Mouse (Mus musculus): ENCODE results near the gene Ntsr2.
"Not testable (repeated sequence)": the region's sequence is repeated elsewhere in the genome, so short reads cannot be mapped to it uniquely, and the experiment has no call there.

Ntsr2 gene

GRCm38 (mm10) chr12:16661459-16661858 lies 8.3 kb downstream of the Ntsr2 start:
- no peaks in the 10 kb centered on the region for H3K36me3 ChIP-seq (ENCODE audit: insufficient read depth, low read length)
- no peak for TF ChIP-seq NANOG (IDR thresholded peaks at IDR 0.05; ENCODE audit: borderline replicate concordance, low read length)
- TF ChIP-seq POU5F1 (IDR thresholded peaks at IDR 0.05; ENCODE audit: borderline replicate concordance, low read length) = no peak
- TF ChIP-seq CTCF (conservative IDR thresholded peaks at IDR 0.05; ENCODE audit: low read length) = no peak

GRCm38 (mm10) chr12:16661936-16662335 lies 8.8 kb downstream of the Ntsr2 start:
- Histone ChIP-seq H3K9me3 (ENCODE audit: low read length) (no peaks in the 10 kb centered on the region), H3K36me3 (ENCODE audit: insufficient read depth, low read length) (no peaks in the 10 kb centered on the region), H3K4me3 (replicated peaks; ENCODE audit: low read length) (no peak overlapping the region), H3K27me3 (ENCODE audit: insufficient read depth, low read length) (peaks cover 19% of the 10 kb centered on the region), H3K4me1 (replicated peaks; ENCODE audit: low read depth, low read length) (peaks cover 31% of the 10 kb centered on the region)
- TF ChIP-seq POU5F1 (IDR thresholded peaks at IDR 0.05; ENCODE audit: borderline replicate concordance, low read length) (no peak), CTCF (conservative IDR thresholded peaks at IDR 0.05; ENCODE audit: low read length) (no peak), NANOG (IDR thresholded peaks at IDR 0.05; ENCODE audit: borderline replicate concordance, low read length) (no peak)

More at GRCm38 (mm10) chr12:16661459-16661858, 8.3 kb downstream of the Ntsr2 start:
- H3K4me1 ChIP-seq (replicated peaks; ENCODE audit: low read depth, low read length) = peaks cover 31% of the 10 kb centered on the region
- H3K9me3 ChIP-seq (ENCODE audit: low read length) = no peaks in the 10 kb centered on the region
- H3K4me3 ChIP-seq (replicated peaks; ENCODE audit: low read length) = no peak overlapping the region
- peaks cover 20% of the 10 kb centered on the region for H3K27me3 ChIP-seq (ENCODE audit: insufficient read depth, low read length)

DNA sequence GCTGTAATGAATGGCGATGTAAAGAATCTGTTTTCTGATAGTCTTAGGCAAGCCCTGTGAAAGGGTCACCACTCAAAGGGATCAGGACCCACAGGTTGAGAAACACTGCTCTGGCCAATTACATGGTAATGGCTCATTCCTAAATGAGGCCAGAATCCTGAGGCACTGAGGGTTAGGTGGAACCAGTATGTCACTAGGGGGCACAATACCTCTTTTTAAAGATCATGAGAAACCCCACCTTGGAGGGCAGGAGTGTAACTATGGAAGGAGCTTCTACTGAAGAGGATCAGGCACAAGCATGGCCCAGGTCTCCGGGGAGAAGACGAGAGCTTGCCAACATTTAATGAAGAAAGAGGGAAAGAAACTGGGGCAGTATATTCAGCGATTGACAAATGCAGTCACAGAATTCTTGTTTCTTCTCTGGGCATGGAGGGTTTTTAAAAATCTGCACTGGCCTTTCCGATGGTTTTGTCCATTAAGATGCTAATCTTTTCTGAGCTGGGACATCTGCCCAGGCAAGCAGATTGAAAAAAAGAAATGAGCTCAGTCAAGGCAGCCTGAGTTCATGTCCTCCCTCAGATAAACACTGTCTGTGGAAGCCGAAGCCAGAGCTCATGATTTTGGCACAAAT lies 9.9 kb downstream of the Ntsr2 start:
- Histone ChIP-seq H3K4me1 (replicated peaks; ENCODE audit: low read depth, low read length) (peaks cover 37% of the 10 kb centered on the region), H3K9me3 (ENCODE audit: low read length) (no peaks in the 10 kb centered on the region), H3K4me3 (replicated peaks; ENCODE audit: low read length) (no peak overlapping the region), H3K36me3 (ENCODE audit: insufficient read depth, low read length) (no peaks in the 10 kb centered on the region), H3K27me3 (ENCODE audit: insufficient read depth, low read length) (peaks cover 13% of the 10 kb centered on the region)
- no peak for TF ChIP-seq POU5F1 (IDR thresholded peaks at IDR 0.05; ENCODE audit: borderline replicate concordance, low read length)
- TF ChIP-seq NANOG (IDR thresholded peaks at IDR 0.05; ENCODE audit: borderline replicate concordance, low read length) = no peak
- TF ChIP-seq CTCF (conservative IDR thresholded peaks at IDR 0.05; ENCODE audit: low read length) = no peak

DNA sequence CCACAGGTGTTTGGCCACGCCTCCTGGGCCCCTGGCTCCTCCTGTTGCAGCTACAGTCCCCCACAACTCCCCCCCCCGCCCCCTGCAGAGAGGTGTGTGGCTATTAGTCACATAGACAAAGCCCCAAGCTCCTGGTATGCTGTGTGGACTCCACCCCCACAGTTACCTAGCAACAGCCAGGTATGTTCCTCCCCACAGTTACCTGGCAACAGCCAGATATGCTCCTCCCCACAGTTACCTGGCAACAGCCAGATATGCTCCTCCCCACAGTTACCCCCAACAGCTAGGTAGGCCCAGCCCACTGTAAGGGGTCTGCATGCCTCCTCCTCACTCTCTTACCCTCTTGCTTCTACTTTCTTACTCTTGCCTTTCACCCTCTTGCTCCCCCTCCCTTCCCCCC lies 11.8 kb downstream of the Ntsr2 start:
- no peaks in the 10 kb centered on the region for H3K9me3 ChIP-seq (ENCODE audit: low read length)
- H3K4me3 ChIP-seq (replicated peaks; ENCODE audit: low read length) = no peak overlapping the region
- H3K27me3 ChIP-seq (ENCODE audit: insufficient read depth, low read length) = peaks cover 4% of the 10 kb centered on the region; the same call in 1 of the 2 replicates
- H3K36me3 ChIP-seq (ENCODE audit: insufficient read depth, low read length) = no peaks in the 10 kb centered on the region
- H3K4me1 ChIP-seq (replicated peaks; ENCODE audit: low read depth, low read length) = peaks cover 55% of the 10 kb centered on the region
- TF ChIP-seq CTCF (conservative IDR thresholded peaks at IDR 0.05; ENCODE audit: low read length) = no peak
- TF ChIP-seq POU5F1 (IDR thresholded peaks at IDR 0.05; ENCODE audit: borderline replicate concordance, low read length) = no peak
- TF ChIP-seq NANOG (IDR thresholded peaks at IDR 0.05; ENCODE audit: borderline replicate concordance, low read length) = no peak

GRCm38 (mm10) chr12:16669176-16669575 lies 16.0 kb downstream of the Ntsr2 start:
- TF ChIP-seq POU5F1 (IDR thresholded peaks at IDR 0.05; ENCODE audit: borderline replicate concordance, low read length) (no peak), CTCF (conservative IDR thresholded peaks at IDR 0.05; ENCODE audit: low read length) (no peak), NANOG (IDR thresholded peaks at IDR 0.05; ENCODE audit: borderline replicate concordance, low read length) (no peak)
- Histone ChIP-seq H3K36me3 (ENCODE audit: insufficient read depth, low read length) (no peaks in the 10 kb centered on the region), H3K27me3 (ENCODE audit: insufficient read depth, low read length) (peaks cover 8% of the 10 kb centered on the region; the same call in 1 of the 2 replicates), H3K9me3 (ENCODE audit: low read length) (no peaks in the 10 kb centered on the region), H3K4me1 (replicated peaks; ENCODE audit: low read depth, low read length) (peaks cover 36% of the 10 kb centered on the region), H3K4me3 (replicated peaks; ENCODE audit: low read length) (no peak overlapping the region; the same call in 1 of the 2 replicates)

GRCm38 (mm10) chr12:16672246-16672645 lies 19.1 kb downstream of the Ntsr2 start:
- Histone ChIP-seq H3K4me3 (replicated peaks; ENCODE audit: low read length) (no peak overlapping the region), H3K27me3 (ENCODE audit: insufficient read depth, low read length) (0 out of 2 replicates have a peak, but pooled peaks cover 4% of the 10 kb centered on the region), H3K4me1 (replicated peaks; ENCODE audit: low read depth, low read length) (peaks cover 28% of the 10 kb centered on the region), H3K9me3 (ENCODE audit: low read length) (no peaks in the 10 kb centered on the region), H3K36me3 (ENCODE audit: insufficient read depth, low read length) (no peaks in the 10 kb centered on the region)
- no peak for TF ChIP-seq NANOG (IDR thresholded peaks at IDR 0.05; ENCODE audit: borderline replicate concordance, low read length)
- TF ChIP-seq POU5F1 (IDR thresholded peaks at IDR 0.05; ENCODE audit: borderline replicate concordance, low read length) = no peak
- TF ChIP-seq CTCF (conservative IDR thresholded peaks at IDR 0.05; ENCODE audit: low read length) = no peak

- Histone ChIP-seq H3K4me3 (replicated peaks; ENCODE audit: low read length) (no peak overlapping the region), H3K4me1 (replicated peaks; ENCODE audit: low read depth, low read length) (no peaks in the 10 kb centered on the region), H3K9me3 (ENCODE audit: low read length) (no peaks in the 10 kb centered on the region), H3K27me3 (ENCODE audit: insufficient read depth, low read length) (no peaks in the 10 kb centered on the region), H3K36me3 (ENCODE audit: insufficient read depth, low read length) (no peaks in the 10 kb centered on the region)
- TF ChIP-seq CTCF (conservative IDR thresholded peaks at IDR 0.05; ENCODE audit: low read length) (no peak), NANOG (IDR thresholded peaks at IDR 0.05; ENCODE audit: borderline replicate concordance, low read length) (no peak), POU5F1 (IDR thresholded peaks at IDR 0.05; ENCODE audit: borderline replicate concordance, low read length) (no peak)
These were observed 37.4 kb downstream of the Ntsr2 start for GRCm38 (mm10) chr12:16690631-16691030.

GRCm38 (mm10) chr12:16694783-16695182 lies 41.6 kb downstream of the Ntsr2 start:
- H3K9me3 ChIP-seq (ENCODE audit: low read length) = no peaks in the 10 kb centered on the region

GRCm38 (mm10) chr12:16695252-16695651 lies 42.1 kb downstream of the Ntsr2 start:
- H3K4me1 ChIP-seq (replicated peaks; ENCODE audit: low read depth, low read length); H3K36me3 ChIP-seq (ENCODE audit: insufficient read depth, low read length); H3K4me3 ChIP-seq (replicated peaks; ENCODE audit: low read length); H3K9me3 ChIP-seq (ENCODE audit: low read length); H3K27me3 ChIP-seq (ENCODE audit: insufficient read depth, low read length): not testable (repeated sequence)

More at GRCm38 (mm10) chr12:16694783-16695182, 41.6 kb downstream of the Ntsr2 start:
- no peak overlapping the region for H3K4me3 ChIP-seq (replicated peaks; ENCODE audit: low read length)
- no peak for TF ChIP-seq CTCF (conservative IDR thresholded peaks at IDR 0.05; ENCODE audit: low read length)
- TF ChIP-seq NANOG (IDR thresholded peaks at IDR 0.05; ENCODE audit: borderline replicate concordance, low read length) = no peak
- no peak for TF ChIP-seq POU5F1 (IDR thresholded peaks at IDR 0.05; ENCODE audit: borderline replicate concordance, low read length)
- H3K27me3 ChIP-seq (ENCODE audit: insufficient read depth, low read length) = no peaks in the 10 kb centered on the region
- H3K4me1 ChIP-seq (replicated peaks; ENCODE audit: low read depth, low read length) = no peaks in the 10 kb centered on the region
- H3K36me3 ChIP-seq (ENCODE audit: insufficient read depth, low read length) = no peaks in the 10 kb centered on the region

Measured in E14TG2a.4 (cell line).